Mouse (Mus musculus) cerebellum, adult 9-11 months (tissue): ENCODE results near the gene Ascc2.

Source experiments
- DNase-seq: peaks from one replicate; pipeline ENCODE4 v3.0.0; 2022

Ascc2 gene

DNA sequence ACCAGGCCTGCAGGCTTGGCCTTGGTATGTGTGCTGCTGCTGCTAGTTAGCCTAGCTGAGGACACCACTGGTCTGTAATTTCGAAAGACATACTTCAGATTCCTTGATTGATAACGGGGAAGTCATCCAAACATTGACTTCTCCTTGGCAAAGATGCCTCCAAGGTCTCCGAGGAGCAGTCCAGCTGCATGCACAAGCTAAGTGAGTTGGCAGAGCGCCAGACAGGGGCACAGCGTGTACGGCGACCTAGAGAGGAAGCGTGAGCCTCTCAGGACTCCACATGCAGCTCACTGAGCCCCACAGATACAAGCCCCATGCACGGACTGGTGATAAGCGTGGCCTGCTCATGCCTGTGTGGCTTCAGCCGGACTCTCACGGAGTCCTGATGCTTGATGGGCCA, 92.1 kb downstream of the Ascc2 start:
- DNase-seq, result no peak

DNA sequence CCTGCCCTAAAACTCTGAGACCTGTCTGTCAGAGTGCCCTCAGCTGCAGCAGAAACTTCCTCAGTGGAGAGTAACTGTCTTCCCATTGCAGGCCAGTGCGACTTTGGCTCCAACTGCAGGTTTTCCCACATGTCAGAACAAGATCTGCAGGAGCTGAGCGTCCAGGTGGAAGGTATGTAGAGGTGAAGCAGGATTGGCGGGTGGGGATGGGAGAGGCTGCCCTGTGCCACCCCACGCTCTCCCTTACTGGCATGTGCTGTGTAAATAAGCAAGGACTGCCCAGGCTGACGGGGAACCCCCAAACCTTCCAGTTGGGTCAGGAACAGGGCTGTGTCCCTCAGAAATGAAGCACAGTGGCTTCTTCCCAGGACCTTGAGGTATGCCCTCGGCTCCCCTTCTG, 92.5 kb downstream of the Ascc2 start:
- DNase-seq, result no peak

DNA sequence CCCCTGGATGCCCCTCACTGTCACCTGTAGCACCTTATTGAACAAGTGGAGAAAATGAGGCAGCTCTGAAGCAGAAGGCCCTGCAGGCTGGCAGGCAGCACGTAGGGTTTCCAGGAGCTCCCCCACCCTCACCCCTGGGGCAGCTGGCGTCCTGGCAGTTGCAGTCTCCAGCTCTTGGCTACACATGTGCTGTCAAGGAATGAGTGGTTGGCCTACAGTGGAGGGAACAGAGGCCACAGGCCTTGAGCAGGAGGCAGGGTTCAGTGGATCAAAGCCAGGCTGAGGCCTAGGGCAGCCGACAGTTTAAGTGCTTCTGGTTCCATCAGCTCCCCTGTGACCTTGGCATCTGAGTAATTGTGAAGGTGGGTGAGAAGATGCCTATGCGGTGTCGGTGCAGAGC, 93.4 kb downstream of the Ascc2 start:
- DNase-seq, result no peak

DNA sequence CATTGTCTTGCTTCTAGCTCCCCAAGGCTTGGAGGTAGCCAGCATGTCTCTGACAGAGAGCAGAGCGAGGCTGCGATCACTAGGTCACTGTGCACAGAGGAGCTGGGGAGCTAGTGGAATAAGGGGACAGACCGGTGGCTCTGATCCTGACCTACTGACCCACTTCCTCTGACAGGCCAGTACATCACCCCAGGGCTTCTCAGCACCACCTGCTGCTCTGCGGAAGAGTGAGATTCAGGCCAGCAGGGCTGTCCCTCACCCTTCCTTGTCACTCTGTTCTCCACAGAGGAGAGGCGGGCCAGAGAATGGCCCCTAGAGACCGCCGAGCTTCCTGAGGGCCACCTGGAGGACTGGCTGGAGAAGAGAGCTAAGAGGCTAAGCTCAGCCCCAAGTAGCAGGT, 94.2 kb downstream of the Ascc2 start:
- DNase-seq, result peak; percentile 70

DNA sequence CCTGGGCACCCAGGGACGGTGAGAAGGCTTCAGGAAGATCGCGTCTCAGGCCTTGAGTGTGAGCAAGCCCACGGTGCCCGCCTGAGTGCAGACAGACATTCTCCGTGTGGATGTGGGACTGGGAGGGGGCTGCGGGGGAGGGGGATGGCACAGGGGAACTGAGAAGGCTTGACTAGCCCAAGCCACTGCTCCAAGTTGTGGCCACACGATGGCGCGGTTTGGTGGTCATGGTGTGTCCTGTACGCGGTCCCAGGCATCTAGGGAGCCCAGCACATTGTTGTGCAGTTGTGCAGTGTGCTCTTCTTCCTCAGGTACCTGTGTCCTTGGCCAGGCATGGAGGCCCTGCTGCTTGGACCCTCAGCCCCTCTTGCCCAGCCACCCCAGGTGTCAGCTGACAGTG, 96.6 kb downstream of the Ascc2 start:
- DNase-seq, result no peak
